Mouse (Mus musculus) monocyte, adult 5-6 weeks (primary cell): Measurements from ENCODE around the gene Casp2. TPM values are rescaled to one million over a fixed set of nuclear protein-coding genes. Genes with fewer than 3 reads are reported as not detected.

Experiments used
- ATAC-seq: fragments of 153-309, 156-312 bp; replicated peaks from 2 replicates; pipeline ENCODE4 v1.8.0; 2017; ENCODE audit warnings: mild to moderate bottlenecking; ENCODE audit not compliant: low TSS enrichment, insufficient number of reproducible peaks, severe bottlenecking, poor library complexity, low FRiP score
- total RNA-seq: library from RNA; stranded (forward); fragments of 200-1000, 200-491, 200-594 nt; gene quantifications from 3 replicates; pipeline ENCODE4 v1.2.3, GENCODE M21; 2017

The Casp2 gene
- total RNA-seq, 1 experiment from 2014 or later = 60.1 TPM

GRCm38 (mm10) chr6:42265391-42266330, 876 bp downstream of the Casp2 start:
- 0 out of 2 replicates have a peak, but pooled peaks have one; percentile 18 for ATAC-seq

DNA sequence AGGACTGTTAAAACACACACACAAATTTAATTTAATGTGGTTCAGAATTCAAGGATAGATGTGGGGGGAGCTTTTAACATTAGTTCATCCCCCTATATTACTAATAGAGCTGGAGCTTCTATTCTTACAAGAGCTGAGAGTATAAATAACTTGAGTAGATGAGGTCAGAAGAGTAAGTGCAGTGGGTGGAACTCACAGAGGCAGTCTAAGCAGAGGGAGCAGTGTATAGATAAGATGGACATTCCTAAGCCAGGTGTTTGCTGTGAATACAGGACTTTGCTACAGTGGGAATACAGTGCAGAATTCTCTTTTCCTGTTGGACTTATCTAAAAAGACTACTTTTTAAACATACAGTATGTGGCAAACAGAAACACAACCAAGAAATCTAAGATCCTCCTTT, 6.0 kb downstream of the Casp2 start:
- no peak for ATAC-seq

GRCm38 (mm10) chr6:42276151-42276550, 11.4 kb downstream of the Casp2 start:
- no peak for ATAC-seq

DNA sequence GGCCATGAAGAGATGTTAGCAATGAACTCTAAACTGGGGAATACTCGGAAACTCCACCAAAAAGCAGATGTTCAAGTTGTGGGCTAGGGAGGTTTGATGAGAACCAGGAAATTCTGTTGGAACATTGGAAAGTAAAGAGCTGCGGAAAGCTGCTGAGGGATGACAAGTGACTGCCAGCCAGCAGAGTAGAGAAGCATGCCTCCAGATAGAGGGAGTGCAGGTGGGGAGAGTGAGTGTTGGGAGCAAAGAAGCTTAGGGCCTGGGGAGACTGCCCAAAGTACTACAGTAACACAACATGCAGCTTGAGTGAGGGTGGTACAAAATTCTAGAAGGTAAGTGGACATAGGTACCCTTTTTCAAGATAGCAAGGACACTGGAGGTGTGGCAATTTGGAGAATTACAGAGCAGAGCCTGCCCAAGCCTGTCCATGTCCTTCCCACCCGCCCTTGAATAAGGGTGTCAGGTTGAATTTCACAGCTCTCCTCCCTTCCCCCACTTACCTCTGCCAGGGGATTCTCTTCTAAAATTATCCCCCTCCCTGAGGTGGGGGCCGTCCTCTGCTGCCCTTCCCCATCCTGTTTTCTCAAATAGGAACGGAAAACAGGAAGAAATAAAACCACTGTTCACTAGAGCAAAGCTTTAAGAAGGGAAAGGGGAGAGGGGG, 18.2 kb downstream of the Casp2 start:
- ATAC-seq = no peak

DNA sequence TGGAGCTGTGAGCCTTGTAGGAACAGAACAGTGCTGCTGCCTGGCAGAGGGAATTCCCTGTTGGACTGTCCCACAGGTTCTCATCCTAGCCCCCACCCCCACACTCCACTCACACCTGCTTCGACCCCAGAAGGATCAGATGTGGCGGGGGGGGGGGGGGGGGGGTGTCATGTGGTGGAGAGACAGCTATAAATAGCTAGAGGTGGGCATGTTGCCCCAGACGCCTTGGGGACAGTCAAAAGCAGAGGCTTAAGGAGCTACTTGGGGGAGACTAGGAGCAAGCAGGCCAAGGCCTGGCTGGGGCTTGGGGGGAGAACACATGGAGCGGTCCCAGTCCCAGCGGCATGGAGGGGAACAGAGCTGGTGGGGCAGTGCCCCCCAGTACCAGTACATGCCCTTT, 21.7 kb downstream of the Casp2 start, which contains the start of gene Clcn1:
Clcn1 (plus strand) TSS at position 238 of the 400 bp plus-strand sequence.
- ATAC-seq = no peak

DNA sequence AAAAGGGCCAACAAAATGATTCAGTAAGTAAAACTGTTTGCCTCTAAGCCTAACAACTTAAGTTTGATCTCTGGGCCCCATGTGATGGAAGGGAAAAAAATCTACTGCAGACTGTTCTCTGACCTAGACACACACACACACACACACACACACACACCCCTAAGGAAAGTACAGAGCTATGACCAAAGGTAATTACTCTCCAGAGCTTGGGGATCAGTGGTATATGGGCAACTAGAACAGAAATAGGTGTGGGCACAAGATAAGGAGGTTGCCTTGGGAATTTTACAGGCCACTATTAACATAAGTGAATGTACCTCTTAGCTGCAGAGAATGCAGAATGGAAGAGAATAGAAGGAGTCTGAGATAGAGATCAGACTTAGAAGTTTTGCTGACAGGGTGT, 22.8 kb downstream of the Casp2 start:
- ATAC-seq = no peak

- no peak; the same call in 1 of the 2 replicates for ATAC-seq
Observed at GRCm38 (mm10) chr6:42293327-42293726, 28.5 kb downstream of the Casp2 start.

- ATAC-seq = no peak
Observed at GRCm38 (mm10) chr6:42295549-42296094, 30.8 kb downstream of the Casp2 start.

DNA sequence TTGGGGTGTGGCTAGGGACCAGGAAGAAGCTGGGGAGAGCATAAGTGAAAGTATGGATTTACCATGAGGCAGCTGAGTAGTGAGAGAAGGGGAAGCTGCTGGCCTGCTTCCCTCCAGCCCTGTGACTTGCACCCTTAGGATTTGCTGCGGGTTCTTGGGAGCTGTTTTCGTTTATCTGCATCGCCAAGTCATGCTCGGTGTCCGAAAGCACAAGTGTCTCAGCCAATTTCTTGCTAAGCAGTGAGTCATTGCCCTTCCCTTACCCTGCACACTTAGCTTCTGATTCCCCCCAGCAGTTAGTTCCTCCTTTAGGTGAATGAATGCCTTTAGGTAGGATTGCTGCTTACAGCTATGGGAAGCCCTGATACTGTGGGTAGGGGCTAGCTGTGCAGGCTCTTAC, 34.6 kb downstream of the Casp2 start:
- ATAC-seq = peak; percentile 50; the same call in 1 of the 2 replicates

- ATAC-seq = 0 out of 2 replicates have a peak, but pooled peaks have one; percentile 19
Observed at GRCm38 (mm10) chr6:42309816-42310378, 45.1 kb downstream of the Casp2 start.

- ATAC-seq = peak; percentile 73
Observed at GRCm38 (mm10) chr6:42310427-42311053, 45.8 kb downstream of the Casp2 start.

DNA sequence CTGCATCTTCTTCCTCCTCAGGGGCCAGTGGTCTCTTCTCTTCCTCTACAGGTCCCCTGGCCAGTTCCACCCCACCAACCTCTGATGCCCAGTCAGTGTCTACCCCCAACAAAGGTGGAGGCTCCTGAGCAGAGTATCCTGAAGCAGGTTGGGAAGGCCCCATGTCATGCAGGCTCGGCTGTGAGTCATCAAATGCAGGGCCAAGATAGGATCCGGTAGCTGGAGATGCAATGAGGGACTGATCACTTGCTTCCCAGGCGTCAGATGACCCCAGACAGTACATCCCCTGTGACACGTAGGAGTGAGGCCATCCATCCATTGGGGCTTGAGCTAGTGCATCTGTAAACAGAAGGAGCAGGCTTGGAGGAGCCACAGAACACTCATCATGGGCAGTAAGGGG, 53.5 kb downstream of the Casp2 start:
- ATAC-seq = no peak

DNA sequence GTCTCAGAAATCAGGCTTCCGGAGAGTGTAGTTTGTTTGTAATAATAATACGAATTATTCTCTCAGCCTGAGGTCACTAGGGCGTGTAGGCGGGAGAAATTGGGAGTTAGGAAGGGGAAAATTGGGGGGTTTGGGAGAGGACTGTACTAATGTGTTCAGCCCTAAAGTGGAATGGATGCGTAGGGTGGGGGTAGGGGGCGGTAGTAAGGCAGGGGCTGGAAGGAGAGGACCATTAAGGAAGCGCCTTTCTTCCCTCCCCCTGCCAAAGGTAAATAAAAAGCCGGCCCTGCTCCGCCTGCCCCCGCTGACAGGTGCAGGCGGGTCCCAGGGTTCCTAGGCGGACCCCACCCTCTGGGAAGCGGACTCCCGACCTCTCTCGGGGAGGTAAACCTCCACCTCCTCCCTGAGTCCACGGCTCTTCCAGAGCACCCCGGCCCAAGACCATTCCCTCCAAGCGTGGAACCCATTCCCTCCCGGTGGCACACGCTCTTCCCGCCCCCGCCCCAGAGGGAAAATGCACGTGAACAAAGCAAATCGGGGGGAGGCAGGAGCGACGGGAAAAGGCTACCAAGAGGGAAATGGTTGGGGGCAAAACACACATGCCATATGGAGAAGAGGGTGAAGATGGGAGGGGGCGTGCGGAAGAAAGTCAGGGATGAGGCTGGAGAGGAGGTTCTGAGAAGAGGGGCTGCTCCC, 58.7 kb downstream of the Casp2 start:
- no peak for ATAC-seq

- ATAC-seq = no peak
Observed at GRCm38 (mm10) chr6:42324067-42324481, 59.3 kb downstream of the Casp2 start.

DNA sequence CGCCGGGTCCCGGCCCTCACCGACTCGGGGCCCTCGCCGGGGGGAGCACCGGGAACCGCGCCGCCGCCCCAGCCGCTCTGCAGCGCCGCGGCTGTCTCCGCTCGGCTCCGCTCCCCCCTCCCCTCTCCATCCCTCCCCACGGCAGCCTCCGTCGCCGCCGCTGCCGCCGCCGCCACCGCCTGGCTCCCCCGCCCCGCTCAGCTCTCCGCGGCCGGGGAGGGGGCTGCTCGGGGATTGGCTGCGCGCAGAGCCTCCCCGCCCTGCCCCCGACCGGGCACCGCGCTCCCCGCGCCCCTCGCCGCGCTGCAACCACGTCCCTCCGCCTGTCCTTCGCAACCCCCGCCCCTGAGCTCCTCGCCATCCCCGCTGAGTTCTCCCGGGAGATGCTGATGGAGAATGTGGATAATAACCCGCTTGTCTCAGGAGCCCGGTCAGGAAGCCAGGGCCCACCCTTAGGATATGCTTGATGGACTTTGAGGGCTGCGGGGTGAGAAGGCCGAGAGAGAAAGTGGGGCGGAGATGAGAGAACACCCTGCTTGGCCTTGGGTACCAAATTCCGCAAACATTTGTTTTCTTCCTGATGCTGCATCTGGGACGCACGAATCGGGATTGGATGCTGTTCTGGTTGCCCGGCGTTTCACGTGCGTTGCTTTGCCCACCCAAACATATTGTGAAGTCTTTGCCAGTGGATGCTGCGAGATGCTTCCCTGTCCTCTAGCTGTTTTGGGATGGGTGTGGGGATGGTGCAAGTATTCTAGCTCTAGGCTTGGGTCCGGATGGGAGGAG, 59.9 kb downstream of the Casp2 start, which contains the start of gene Fam131b:
Fam131b (minus strand) TSS at position 162 of the 786 bp plus-strand sequence.
- no peak for ATAC-seq

DNA sequence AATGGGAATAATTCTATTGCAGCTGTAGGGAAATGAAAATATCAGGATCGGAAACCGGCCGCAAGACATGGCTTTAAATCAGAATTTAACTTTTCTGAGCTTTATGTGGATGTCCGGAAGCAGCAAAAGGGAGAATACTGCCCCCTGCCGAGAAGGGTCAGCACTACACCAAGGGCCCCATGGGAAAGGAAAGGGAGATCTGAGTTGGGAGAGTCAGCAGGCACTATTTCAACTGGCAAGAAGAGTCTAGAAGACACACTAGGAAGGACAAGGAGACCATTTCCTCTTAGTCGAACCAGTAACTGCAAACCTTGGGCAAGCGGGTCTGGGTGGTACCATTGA, 60.5 kb downstream of the Casp2 start:
- peak; percentile 76 for ATAC-seq

DNA sequence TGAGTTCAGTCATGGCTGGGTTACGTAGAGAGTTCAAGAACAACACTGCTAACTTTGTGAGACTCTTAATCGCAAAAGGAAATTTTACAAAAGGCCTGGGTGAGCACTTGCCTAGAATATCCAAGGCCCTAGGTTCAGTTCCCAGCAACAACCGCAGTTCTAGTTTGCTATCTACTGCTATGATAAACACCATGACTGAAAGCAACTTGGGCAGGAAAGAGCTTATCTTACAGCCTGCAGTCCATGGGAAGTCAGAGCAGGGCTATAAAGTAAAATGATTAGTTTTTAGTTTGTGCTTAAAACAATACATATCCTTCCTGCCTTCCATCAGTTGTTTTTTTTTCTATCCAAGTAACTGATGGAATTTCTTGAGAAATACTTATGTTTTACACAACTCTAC, 61.7 kb downstream of the Casp2 start:
- no peak for ATAC-seq
